Mouse (Mus musculus): ENCODE results near the gene Dennd1c.

Gene Dennd1c

DNA sequence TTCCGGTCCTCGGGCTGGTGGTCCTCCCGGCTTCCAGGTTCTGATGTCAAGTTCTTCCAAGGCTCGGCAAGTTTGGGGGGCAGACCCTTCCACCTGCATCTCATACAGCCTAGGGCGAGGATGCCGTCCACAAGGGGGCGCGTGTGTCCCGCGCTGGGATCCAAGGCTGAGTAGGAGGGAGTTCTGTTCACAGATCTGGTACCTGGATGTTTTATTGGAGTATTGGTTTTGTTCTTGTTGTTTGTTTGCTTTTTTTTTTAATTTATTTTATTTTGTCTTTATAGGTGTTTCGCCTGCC is 18.3 kb upstream of the Dennd1c start:
- intact Hi-C loops (cut with DNase I) = loop anchor here (1.0 to 5.0 kb wide), 2 partner anchors 71 to 236 kb away; no protein-coding TSS in a partner anchor

DNA sequence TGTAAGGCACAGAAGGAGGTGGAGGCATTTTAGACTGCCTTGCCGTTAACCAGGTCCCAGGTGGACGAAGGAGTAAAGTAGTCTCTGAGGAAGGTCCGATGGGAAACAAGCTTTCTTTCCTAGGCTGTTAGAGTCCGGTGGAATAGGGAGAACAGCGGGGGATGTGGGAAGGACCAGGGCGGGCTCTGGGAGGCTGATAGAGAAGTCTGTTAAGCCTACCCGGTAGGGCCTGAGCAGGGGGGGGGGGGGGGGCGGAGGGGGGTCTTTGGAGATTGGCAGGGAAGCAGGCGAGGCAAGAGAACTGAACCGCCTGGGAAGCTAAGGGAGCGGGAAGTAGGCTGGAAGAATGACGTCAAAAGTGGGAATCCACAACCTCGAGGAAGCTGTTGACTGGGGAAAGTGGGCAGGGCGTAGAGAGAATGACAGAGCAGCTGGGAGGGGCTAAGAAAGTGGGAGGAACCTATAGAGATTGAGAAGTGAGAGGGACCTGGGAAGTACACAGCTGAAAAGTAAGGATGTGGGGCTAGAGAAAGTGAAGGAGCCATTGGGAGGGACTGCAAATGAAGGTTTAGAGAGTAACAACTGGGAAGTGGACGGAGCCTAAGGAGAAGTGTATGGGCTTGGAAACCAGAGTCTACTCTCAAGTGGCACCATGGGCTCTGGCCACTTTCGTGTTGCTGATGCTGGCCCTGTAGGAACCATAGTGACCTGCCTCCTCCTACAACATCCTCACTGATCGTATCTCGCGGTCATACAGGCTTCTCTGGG is 17.7 kb upstream of the Dennd1c start:
- intact Hi-C loops (cut with DNase I) = loop anchor here (1.0 to 5.0 kb wide), 2 partner anchors 71 to 236 kb away; no protein-coding TSS in a partner anchor

GRCm38 (mm10) chr17:57094222-57094621 is 15.9 kb upstream of the Dennd1c start:
- intact Hi-C loops (cut with DNase I) = no loop called here

- intact Hi-C loops (cut with DNase I) = no loop called here
Observed at GRCm38 (mm10) chr17:57087049-57087832, 8.9 kb upstream of the Dennd1c start, which contains the start of gene Tubb4a. Gene Tubb4a, minus strand, starts transcription at chr17:57087782.

GRCm38 (mm10) chr17:57085970-57086757 is 7.8 kb upstream of the Dennd1c start:
- intact Hi-C loops (cut with DNase I) = no loop called here

DNA sequence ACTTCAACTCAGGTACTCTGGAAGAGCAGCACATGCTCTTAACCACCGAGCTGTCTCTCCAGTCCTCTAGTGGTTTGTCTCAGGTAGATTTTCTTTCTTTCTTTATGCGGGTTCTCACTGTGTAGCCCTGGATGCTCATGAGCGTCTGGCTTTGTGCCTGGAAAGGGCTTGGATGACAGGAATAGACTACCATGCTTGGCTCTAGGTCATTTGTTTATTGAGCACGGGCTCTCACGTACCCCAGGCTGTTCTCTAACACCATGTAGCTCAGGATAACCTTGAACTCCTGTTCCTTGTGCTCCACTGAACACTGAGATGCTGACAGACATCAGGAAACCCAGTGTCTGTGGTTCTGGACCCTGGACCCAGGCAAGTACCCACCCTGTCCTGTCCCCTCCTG is 4.2 kb upstream of the Dennd1c start:
- intact Hi-C loops (cut with DNase I) = no loop called here

- intact Hi-C loops (cut with DNase I) = no loop called here
Observed at GRCm38 (mm10) chr17:57081234-57081842, 3.0 kb upstream of the Dennd1c start.

GRCm38 (mm10) chr17:57079919-57080318 is 1.6 kb upstream of the Dennd1c start:
- intact Hi-C loops (cut with DNase I) = no loop called here

- intact Hi-C loops (cut with DNase I) = no loop called here
Observed at GRCm38 (mm10) chr17:57076916-57077315, 1.4 kb downstream of the Dennd1c start.

GRCm38 (mm10) chr17:57070699-57071098 is 7.6 kb downstream of the Dennd1c start:
- intact Hi-C loops (cut with DNase I) = no loop called here

DNA sequence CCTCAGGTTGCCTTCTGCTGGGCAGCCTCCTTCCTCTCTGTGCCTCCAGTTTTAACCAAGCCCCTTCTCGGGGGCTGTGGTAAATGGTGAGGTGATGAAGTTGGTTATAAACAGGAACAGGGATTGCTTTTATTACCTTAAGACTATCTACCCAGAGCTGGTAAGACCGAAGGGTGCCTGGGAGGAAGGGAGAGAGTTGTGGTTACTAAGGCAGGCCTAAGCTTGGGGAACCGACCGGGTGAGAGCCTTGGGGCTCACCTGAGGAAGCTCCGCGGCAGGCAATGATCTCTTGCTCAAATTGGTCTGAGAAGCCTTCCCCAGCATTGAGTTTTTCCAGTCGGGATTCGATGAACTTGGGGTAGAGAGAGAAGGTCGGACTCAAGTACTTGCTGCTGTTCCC is 8.0 kb downstream of the Dennd1c start:
- intact Hi-C loops (cut with DNase I) = no loop called here

DNA sequence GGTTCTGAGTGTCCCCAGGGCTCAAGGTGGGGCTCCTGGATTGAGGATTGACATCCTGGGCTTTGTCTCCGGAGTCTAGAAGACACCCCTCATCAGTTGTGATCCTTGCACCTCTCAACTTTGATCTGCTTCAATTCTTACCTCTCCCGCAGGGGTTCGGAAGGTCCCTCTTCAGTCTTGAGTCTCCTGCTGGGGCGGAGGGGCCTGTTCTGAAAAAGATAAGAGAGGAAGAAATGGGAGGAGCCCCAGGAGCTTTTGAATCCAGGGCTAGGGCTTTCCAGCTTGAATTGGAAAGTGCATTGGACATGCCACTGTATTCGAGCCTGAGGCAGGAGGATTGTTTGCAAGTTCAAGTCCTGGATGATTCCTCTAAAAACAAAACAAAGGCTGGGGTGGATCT is 11.4 kb downstream of the Dennd1c start:
- intact Hi-C loops (cut with DNase I) = no loop called here

- intact Hi-C loops (cut with DNase I) = no loop called here
Observed at GRCm38 (mm10) chr17:57063031-57063430, 15.3 kb downstream of the Dennd1c start.

- intact Hi-C loops (cut with DNase I) = no loop called here
Observed at GRCm38 (mm10) chr17:57062548-57062947, 15.8 kb downstream of the Dennd1c start.

DNA sequence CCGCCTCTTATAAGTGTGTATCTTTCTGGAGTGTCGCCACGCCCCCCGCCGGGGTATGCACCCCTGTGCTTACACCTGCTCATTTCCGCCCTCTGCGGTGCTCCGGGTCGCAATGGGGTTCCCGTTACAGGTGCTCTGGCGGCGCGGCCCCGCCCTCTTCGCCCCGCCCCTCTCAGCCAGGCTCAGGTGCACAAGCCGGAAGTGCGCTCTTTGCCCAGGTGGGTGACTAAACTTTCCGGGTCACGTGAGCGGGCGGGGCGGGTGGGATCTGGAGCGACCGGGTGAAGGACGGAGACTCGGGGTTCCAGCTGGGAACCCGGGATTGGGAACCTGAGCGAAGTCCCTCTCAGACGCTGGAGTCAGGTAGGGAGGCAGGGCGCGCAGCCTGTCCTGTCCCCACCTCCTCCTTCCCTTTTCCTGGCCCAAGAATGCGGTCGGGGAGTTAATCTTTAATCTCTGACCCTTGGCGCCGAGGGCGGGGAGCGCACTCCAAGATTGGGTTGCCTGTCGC is 16.2 kb downstream of the Dennd1c start:
- intact Hi-C loops (cut with DNase I) = no loop called here

DNA sequence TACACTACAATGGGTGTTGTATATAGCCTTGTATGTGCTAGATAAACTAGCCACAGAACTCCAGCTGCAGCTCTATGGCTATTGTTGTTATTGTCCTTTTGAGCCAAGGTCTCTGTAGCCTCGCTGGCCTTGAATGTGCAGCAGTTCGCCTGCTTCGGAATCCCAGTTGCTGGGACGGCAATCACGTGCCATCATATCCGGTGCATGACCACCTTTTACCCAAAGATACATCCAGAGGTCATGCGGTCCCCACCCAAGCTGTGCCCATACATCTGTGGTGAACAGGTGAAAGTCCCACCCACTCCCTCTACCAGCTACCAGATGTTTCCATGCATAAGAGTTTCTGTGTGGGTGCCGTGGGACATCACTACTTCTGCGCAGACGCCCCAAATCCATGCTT is 17.2 kb downstream of the Dennd1c start:
- intact Hi-C loops (cut with DNase I) = no loop called here

DNA sequence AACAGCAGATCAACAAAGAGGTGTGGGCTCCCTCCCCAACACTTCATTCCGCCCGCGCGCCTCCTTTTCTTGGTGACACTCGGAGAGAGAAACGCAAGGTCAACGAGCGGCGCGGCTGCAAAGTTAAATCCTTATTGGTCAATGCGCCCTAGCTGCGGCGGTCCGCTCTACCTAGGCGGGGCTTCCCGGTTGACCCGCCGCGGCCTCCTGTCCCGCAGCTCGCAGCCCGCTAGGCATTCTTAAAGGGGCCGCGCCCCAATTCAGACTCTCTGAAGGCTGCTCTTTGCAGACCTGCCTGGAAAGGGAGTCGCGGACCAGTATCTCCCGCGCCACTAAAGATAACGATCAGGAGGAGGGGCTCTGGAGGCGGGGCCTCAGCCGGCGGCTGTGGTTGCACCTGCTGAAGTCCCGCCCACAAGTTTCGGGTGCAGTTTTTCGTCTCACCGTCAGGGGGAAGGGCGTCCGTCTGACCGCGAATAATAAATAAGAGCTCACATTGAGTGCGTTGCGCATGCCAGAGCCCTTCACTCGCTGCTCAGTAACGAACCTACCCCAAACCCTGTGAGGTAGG is 18.0 kb downstream of the Dennd1c start:
- intact Hi-C loops (cut with DNase I) = no loop called here

GRCm38 (mm10) chr17:57059486-57059977 is 18.8 kb downstream of the Dennd1c start, which contains the start of gene Slc25a23:
Gene Slc25a23, minus strand, starts transcription at chr17:57059863.
- intact Hi-C loops (cut with DNase I) = no loop called here

- intact Hi-C loops (cut with DNase I) = no loop called here
Observed at GRCm38 (mm10) chr17:57058891-57059485, 19.3 kb downstream of the Dennd1c start, which contains the start of gene Crb3. Gene Crb3, plus strand, starts transcription at chr17:57059105.

- intact Hi-C loops (cut with DNase I) = no loop called here
Observed at GRCm38 (mm10) chr17:57056246-57056645, 22.1 kb downstream of the Dennd1c start.

All from adrenal gland (tissue).